Mouse (Mus musculus): ENCODE results near the gene Snap47. TPM values are rescaled to one million over a fixed set of nuclear protein-coding genes. Genes with fewer than 3 reads are reported as not detected.
A peak's percentile ranks its signal among the peaks of the same experiment; 100 is the strongest.
"Not testable (repeated sequence)": the region's sequence is repeated elsewhere in the genome, so short reads cannot be mapped to it uniquely, and the experiment has no call there.

Snap47 gene
- total RNA-seq, 2 experiments from 2014 or later: 40.8 to 45.5 TPM

DNA sequence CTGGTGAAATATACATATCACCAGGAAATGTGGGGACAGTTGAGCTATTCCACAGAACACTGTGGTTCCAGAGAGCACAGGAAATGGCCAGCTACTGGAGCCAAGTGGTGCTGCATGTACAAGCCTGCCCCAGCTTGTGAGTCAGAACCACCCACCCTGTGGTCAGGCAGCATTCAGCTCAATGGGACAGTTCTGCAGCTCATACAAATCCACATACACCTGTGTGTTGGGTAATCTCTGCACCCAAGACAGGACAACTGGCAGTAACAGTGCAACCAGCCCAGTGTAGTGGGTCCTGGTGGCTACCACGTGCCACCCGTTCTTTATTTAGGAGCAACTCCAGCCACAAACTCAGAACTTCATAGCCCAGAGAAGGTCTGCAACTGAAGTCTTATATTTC is 29.0 kb downstream of the Snap47 start:
- peak; percentile 32 for DNase-seq

DNA sequence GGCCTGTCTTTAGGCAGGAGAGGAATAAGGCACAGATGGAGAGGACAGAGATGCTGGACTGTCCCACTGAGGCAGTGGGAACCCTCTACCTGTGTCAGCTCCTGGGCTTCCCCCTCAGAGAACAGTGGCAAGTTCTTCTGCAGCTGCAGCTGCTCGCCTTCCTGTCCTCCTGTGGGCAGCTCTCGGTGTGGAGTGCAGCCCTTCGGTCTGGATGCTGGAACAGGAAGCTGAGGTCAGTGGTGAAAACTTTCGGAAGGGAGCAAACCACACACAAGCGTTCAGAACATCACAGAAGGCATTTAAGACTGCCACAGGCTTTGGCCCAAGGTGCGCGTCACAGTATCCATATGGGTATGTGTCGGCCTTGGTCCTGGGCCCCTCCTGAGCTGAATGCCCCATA is 29.6 kb downstream of the Snap47 start:
- DNase-seq: no peak

DNA sequence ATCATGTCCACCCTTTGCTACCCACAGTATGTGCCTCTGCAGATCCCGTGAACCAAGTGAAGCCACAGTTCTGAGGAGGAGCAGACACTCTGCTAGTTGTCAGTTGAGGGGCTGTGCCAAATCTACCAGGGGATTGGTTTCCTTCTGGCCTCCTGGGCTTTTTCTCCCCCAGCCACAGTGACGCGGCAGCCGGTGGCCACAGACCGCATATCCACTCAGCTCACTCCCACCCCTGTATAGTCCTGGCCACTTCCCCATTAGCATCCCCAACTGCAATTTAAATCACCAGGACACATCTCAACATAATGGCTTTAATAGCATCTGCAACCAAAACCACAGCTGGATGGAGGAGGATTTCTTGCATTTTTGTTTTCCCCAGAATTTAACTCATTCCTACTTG is 32.3 kb downstream of the Snap47 start:
- no peak for DNase-seq

DNA sequence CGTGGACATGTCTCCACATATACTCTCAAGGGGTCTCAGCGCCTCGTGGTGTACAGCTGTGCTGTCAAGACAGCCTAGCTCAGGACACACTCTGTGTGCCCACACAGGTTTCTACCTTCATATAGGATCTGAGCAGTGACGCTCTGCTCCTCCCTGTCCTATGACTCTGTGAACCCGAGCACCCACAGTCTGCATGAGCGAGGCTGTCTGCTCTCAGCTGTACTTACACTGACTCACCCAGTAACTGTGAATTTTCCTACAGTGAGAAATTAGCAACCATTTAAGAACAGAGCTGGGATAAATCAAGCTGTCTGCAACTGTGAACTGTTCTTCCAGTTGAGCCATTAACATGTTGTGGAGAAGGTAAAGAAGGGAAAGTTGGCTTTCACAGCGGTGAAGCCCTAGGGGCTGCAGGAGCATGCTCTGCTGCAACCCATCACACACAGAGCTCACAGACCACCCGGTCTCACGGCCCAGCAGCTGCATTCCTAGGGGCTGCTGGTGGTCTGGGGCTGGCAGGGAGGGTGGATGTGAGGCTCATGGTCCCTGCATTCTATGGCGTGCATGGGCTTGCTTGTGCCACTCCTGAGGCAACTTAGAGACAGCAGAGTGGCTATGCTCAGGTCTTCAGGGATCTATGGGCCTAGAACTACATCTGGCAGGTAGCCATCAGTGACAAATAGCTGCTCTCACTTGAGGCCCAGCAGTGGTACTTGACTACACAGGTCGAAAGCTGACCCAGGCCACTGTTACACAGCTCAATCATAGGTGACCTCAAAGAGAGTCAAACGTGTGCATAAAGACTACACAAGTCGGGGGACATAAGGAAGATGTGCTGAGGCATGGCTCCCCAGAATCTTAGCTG is 37.8 kb downstream of the Snap47 start:
- DNase-seq: no peak

DNA sequence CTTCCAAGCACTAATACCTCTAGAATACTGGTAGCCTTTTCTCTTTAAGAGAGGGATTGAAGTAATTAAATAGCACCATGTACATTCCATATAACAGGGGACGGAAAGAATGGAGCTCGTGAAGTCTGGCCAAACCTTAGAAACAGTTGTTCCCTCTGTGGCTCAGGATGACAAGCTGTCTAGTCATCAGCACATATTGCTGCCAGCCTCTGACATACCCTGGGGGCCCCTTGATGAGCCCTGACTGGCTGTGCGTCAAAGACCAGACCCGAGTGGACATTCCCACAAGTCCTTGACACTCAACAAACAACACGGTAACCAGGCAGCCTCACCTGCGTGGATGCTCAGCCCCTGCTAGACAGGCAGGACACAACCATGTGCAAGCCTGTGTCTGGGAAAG is 38.9 kb downstream of the Snap47 start:
- DNase-seq: no peak

DNA sequence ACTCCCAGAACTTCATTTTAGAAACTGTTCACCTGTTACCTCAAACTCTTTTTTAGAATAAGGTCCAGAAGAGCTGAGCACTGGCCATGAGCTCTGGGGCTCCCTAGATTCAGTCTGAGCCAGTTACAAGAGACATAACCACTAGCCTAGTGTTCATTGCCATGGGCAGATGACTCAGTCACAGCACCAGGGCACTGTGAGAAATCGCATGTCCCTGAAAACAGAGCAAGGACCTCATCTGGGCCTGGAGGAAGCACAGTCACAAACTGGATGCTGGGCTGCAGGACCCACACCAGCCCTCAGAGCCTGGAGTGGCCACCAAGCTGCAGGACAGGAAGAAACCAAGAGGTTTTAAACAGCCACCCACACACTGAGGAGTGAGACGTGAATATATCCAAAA is 40.1 kb downstream of the Snap47 start:
- no peak for DNase-seq

DNA sequence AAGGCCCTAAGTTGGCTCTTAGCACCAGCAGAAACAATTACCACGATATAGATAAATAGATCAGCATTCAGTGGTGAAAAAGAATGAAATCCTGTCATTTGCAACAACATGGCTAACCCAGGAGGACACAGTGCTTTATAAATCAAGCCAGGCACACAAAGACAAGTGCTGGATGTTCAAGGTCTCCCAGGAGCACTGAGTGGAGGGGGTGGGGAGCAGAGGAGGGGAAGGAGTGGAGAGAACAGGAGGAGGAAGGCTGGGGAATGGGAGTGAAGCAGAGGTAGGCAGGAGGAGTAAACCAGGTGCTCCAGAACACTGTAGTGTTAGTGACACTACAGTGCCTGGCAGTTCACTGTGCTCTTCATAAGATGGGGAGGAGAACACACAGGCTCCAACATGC is 45.2 kb downstream of the Snap47 start:
- no peak for DNase-seq

DNA sequence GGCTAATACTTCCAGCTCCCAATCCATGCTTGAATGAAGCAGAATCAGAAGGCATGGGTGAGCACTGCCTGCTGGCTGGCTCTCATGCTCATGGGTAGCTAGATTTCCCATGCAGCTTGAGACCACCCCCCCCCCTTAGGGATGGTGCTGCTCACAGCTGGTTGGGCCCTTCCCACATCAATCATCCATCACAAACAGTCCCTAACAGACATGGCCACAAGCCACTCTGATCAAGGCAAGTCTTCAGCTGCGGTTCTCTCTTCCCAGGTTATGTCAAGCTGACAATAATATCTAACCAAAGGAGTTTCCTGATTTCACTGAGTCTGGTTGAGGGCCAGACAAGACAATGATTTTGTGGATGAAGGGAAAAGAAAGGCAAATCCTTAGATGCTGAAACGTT is 50.1 kb downstream of the Snap47 start:
- DNase-seq: no peak

DNA sequence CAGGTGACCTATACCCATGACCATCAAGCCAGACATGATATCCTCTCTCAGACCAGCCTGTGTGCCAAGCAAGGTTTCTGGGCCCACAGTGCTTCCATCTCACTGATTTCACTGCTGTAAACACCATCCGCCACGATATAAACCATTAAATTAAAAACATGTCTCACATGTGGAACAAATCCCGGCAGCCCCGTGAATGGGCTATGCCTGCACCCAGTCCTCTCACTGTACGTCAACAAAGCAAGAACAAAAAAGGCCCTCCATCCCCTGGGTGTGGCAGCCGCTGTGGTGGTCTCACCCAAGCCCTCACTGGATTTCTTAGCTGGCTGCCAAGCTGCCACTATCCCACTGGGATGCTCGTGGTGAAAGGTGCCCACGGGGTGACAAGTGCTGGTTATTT is 51.2 kb downstream of the Snap47 start:
- DNase-seq: no peak

DNA sequence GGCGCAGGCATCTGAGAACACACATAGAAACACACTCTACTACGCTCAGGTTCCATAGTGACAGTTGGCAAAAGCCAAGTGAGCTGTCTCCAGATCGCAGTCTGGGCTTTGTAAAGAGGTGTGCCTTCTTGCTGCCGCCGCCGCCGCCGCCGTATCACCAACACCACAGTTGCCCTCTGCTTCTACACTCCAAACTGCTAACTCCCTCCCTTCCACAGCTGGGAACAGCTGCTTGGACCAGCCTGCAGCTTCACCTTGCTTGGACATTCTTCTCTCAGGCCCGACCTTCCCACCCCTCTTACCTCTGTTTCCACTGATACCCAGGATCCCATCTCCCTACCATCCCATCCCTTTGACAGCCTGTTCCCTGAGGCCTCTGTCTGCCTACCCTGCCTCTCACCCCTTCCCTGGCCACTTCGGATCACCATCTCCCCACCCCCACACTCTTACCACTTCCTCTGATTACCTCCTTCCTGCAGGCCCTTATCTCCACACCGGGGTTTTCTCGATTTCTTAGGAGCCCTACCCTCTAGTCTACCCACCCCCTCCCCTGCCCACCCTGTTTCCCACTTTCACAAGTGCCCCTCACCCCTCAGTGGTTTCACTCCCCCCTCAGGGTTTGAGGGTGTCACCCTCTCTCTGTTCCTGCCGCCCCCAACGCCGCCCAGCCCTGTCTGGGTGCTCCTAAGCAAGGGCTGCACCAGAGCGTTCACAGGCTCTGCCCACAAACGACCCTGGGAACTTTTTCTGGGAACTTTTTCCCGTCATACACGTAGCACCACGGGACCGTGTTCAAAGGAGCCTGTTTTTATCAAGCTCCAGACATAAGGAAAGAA is 53.2 kb downstream of the Snap47 start:
- no peak for DNase-seq

DNA sequence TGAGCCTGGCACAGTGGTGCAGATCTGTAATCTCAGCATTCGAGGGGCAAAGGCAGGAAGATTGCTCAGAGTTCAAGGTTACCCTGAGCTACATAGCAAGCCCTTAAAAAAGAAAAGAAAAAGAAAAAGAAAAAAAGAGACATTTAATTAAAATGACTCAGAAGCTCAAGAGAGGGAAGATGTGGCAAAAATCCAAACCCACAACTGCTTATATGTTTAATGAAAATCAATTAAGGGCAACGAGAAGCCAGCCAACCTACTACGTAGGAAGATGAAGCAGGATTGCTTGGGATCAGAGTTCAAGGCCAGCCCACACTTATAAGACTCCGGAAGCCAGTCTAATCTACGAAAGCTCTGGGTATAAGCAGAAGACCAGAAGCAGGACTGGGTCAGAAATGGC is 56.5 kb downstream of the Snap47 start:
- DNase-seq: no peak

DNA sequence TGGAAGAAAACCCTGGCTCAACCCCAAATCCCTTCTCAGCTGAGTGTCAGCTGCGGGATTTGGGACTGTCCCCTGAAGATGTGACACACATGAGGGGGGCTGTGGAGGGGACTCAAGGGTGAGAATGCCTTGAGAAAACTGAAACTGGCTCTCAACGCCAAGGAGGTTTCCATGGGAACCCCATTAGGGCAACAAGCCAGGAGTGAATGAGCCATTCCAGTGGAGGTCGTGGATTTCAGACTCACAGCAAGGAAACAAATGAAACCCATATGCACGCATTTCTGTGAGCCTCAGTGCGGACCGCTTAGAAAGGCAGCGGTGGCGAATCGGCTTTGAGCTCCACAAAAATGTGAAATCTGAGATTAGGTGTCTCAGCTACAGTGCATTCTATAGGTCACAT is 57.4 kb downstream of the Snap47 start:
- DNase-seq: peak; percentile 72

DNA sequence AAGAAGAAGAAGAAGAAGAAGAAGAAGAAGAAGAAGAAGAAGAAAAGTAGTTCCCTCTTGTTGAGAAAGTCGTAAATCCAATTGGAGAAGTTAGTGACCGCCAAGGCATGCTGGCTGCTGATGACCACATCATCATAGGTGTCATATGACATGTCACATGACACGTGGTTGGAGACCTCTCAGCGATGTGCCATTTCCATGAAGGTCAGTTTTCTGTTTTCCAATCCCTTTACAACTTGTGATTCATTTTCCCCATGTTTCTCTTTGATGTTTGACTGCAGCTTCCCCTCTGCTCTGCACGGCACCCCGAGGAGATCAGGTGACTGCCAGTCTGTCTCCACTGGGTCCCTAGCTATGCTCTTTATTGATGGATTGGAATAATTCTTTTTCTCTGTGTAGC is 58.7 kb downstream of the Snap47 start:
- DNase-seq: no peak

DNA sequence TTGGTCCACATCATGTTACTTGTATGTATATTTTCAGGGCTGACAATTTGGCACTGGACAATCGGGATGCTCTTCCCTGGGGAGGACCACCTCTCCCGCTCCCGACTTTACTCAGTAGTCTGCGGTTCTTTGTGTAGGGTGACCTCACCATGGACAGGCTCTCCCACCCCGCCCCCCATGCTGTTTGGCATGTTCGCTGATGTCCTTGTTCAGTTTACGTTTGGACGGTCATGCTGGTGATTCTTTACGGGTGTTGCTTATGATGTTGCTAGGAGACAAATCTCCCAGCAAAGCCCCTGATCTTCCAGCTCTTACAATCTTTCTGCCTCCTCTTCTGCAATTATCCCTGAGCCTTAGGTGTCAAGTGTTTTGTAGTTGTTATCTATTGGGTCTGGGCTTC is 60.5 kb downstream of the Snap47 start:
- peak; percentile 55 for DNase-seq

DNA sequence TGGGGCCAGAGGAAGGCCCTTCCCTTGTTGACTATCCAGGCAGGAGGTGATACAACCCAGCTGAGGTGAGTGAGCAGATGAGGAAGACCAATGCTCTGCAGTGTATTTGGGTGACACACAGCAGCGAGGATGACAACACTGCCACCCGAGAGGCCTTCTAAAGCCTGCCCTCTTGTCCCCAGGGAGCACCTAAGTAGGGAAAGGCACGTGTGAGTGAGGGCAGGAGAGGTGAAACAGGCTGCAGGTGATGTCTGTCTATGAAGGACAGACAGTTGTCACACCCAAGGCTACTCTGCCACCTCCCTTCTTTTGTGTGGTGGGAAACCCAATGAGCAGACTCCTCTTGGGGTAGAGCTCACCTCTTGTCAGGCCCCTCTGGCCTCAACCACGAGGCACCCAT is 61.4 kb downstream of the Snap47 start:
- DNase-seq: no peak

DNA sequence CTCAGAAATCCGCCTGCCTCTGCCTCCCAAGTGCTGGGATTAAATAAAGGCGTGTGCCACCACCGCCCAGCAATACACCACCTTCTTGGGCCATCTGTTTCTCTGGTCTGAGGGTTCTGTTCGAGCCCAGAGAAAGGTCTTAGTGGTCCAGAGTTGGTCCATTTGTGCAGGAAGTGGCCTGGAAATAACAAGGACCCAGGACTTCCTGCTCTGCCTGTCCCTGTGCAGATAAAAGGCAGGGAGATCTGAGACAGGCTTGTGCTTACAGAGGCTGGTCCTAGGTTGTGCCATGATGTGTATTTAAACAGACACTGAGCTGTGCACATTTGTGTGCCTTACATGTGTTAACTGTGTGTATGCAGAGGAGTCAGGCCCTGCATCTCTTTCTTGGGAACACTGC is 62.2 kb downstream of the Snap47 start:
- DNase-seq: no peak

DNA sequence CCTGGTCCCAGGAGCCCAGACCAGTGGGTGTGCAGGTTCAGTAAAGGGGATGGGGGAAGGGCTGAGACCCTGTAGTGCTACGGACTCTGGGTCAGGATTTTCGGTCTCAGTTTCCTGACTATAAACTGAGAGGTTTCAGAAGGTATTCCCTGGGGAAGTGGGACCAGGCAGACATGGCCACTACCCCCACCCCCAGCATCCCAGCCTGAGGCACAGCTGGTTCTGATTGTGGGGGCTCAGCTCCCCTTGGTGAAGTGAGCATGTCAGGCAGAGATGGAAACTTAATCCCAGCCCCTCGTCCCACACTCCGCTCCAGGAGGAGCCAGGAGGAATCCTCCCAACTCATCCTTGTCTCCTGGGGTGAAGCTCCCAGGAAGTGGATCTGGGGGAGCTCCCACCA is 63.5 kb downstream of the Snap47 start:
- DNase-seq: no peak

DNA sequence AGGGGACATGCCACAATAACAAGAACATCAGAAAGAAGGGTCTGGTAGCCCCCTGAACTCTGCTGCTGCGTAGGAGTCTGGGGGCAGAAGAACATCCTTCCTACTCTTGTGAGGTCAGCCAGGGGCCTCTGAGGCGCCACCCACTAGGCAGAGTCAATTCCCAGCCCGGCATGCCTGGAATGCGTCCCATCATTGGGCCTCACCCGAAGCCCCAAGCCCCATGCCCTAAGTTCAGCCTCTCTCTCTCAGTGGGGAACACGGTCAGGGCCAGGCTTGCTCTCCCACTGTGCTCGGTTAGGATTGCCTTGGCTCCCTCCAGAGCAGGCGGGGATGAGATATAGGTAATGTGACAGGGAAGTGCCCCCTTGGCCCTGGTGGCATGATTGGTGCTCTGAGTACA is 65.9 kb downstream of the Snap47 start:
- DNase-seq: peak; percentile 57

DNA sequence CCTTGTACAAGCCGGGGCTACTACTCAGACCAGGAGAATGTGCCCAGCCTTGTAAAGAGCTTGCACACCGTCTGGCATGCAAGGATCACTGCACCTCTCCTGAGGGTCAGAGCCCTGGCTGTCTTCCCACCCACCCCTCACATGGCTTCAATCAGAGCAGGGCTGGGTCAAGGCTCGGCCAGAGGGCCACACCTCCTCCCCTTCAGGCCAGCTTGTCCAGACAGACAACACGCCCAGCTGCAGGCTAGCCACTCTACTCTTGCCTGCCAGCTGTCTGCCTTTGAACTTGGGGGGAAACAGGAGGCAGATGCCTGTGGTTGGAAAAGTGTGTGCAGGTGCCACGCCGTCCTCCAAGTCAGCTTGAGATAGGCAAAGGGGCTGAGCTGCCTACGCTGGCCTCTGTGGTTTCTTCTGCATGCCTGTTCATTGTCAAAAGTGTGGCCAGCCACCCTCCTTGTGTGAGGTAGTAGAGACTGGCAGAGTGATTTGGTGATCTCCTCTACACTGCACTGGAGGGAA is 66.5 kb downstream of the Snap47 start:
- peak; percentile 27 for DNase-seq

DNA sequence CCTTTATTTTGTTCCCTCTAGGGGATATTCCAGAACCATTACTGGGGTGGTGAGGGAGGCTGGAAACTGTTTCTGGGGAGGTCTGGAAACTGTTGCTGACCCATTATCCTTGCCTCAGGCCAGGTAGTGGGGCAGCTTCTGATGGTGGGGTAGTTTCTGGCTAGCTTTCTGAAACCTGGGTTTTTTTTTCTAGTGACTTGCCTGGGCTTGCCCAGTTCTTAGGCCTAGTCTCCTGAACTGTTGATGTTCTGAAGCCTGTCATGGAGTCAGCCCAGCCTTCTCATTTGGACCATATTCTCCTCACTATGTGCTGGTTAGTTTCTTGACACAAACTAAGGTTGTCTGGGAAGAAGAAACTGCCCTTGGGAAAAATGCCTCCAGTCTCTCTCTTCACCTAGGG is 71.4 kb downstream of the Snap47 start:
- no peak for DNase-seq

DNA sequence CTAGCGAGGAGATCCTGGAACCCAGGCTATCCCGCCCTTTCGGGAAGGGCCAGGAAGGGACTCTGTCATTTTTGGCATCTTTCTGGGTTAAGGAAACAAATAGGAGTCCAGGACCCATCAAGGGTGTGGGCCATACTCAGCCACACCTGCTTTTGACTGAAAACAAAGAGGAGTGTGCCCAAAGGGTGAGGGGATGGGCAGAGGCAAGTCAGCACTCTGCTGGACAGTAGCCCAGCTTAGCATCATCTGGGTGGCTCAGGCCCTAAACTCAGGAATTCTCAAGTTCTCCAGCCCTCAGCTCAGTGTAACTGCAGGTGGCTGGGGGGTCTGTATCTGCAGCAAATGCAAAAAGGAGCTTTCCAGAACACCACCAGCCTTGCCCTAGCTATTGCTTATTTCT is 73.0 kb downstream of the Snap47 start:
- no peak for DNase-seq

DNA sequence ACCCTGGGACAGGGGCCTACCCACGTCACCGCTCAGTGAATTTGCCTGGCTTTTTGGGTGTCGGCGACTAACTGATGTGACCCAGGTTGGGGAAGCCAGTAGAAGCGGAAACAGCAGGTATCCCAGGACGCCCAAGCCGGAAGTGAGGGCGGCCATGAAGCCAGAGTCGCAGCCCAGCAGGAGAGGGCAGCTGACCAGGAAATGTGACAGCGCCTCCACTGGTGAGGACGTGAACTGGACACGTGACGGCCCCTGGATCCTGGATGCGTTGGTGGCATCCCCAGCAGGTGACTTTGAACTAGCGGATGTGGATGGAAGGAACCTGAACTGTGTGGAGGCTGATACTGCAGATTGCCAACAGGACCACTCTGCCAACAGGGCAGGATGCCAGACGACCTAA is 75.5 kb downstream of the Snap47 start, which contains the start of gene Prss38:
TSS of gene Prss38 (minus strand) at position 183 of the 400 bp plus-strand sequence.
- no peak for DNase-seq

DNA sequence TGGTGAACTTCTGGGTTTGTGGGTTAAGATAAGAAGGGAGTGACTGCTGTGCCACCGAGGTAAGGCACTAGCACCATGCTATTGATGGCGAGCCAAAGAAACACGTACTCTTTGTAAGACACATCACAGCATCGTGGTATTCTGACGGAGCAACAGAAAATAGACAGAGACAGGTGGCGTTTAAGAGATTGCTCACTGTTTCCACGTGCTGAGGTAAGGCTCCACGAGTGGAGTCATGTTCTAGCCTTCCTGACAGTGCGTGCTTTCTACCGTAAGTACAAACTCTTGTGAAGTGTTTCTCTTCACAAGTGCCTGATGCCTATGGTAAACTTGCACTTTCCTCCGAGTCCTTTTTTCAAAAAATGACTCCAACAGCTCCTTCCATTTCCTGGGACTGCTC is 81.1 kb downstream of the Snap47 start:
- DNase-seq: no peak

DNA sequence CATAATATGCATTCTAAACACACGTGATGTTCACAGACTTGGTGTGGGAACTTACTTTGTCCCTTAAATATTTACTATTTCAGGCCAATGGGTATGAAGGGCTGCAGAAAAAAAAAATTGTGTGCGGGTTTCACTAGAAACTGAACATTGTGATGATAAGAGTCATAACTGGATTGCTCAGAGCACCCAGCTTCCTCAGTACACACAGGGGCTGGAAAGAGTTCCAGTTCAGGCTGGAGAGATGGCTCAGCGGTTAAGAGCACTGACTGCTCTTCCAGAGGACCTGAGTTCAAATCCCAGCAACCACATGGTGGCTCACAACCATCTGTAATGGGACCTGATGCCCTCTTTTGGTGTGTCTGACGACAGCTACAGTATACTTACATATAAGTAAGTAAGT is 83.0 kb downstream of the Snap47 start:
- DNase-seq: not testable (repeated sequence)
